Mouse (Mus musculus) erythroblast, embryonic 14.5 days (primary cell): ENCODE results near the gene Pxdc1. TPM values are rescaled to one million over a fixed set of nuclear protein-coding genes. Genes with fewer than 3 reads are reported as not detected.

ENCODE experiments used
- H3K27me3 ChIP-seq: 2 replicates; pipeline ENCODE4 v1.6.1; 2012; ENCODE audit warnings: inconsistent platforms; ENCODE audit not compliant: control insufficient read depth
- H3K36me3 ChIP-seq: 2 replicates; pipeline ENCODE4 v1.6.1; 2012; ENCODE audit warnings: mild to moderate bottlenecking, inconsistent platforms; ENCODE audit not compliant: control insufficient read depth
- H3K4me1 ChIP-seq: 2 replicates; pipeline ENCODE4 v1.6.1; 2012; ENCODE audit warnings: inconsistent platforms; ENCODE audit not compliant: control insufficient read depth
- H3K4me3 ChIP-seq: replicated peaks from 2 replicates; pipeline ENCODE3; 2012; ENCODE audit warnings: moderate library complexity, mild to moderate bottlenecking, inconsistent platforms
- H3K9me3 ChIP-seq: 2 replicates; pipeline ENCODE4 v1.6.1; 2012; ENCODE audit warnings: low read length, inconsistent platforms, mixed read lengths; ENCODE audit not compliant: control insufficient read depth
- GATA1 ChIP-seq: IDR thresholded peaks from 2 replicates; pipeline ENCODE4 v1.6.1; 2012; ENCODE audit warnings: low read length, inconsistent platforms, mixed read lengths
- TAL1 ChIP-seq: IDR thresholded peaks from 3 replicates; pipeline ENCODE4 v1.6.1; 2012; ENCODE audit warnings: low read length, inconsistent platforms, mixed read lengths
- polyA plus RNA-seq: library from polyadenylated mRNA; stranded (reverse); fragments of >175 nt; gene quantifications from 2 replicates; pipeline ENCODE4 v1.2.3, GENCODE M21; 2012

The Pxdc1 gene
- polyA plus RNA-seq, 1 experiment = 0.02 TPM

GRCm38 (mm10) chr13:34652353-34653241 lies 689 bp downstream of the Pxdc1 start:
- H3K36me3 ChIP-seq = no peaks in the 10 kb centered on the region
- TF ChIP-seq TAL1 = no peak
- peaks cover 7% of the 10 kb centered on the region; the same call in 1 of the 2 replicates for H3K9me3 ChIP-seq
- peaks cover 60% of the 10 kb centered on the region for H3K27me3 ChIP-seq
- H3K4me1 ChIP-seq = peaks cover 4% of the 10 kb centered on the region
- peak overlapping the region; percentile 59 for H3K4me3 ChIP-seq

- Histone ChIP-seq H3K27me3 (peaks cover 60% of the 10 kb centered on the region), H3K4me1 (peaks cover 4% of the 10 kb centered on the region), H3K36me3 (no peaks in the 10 kb centered on the region), H3K4me3 (peak overlapping the region; percentile 59), H3K9me3 (peaks cover 7% of the 10 kb centered on the region; the same call in 1 of the 2 replicates)
- TF ChIP-seq TAL1 (no peak), GATA1 (no peak)
These were observed 1.3 kb downstream of the Pxdc1 start for GRCm38 (mm10) chr13:34652016-34652352.

GRCm38 (mm10) chr13:34651474-34651991 lies 1.8 kb downstream of the Pxdc1 start:
- Histone ChIP-seq H3K4me1 (peaks cover 4% of the 10 kb centered on the region), H3K27me3 (peaks cover 60% of the 10 kb centered on the region), H3K9me3 (peaks cover 7% of the 10 kb centered on the region; the same call in 1 of the 2 replicates), H3K36me3 (no peaks in the 10 kb centered on the region), H3K4me3 (peak overlapping the region; percentile 59)
- TF ChIP-seq GATA1 = no peak
- TF ChIP-seq TAL1 = no peak

GRCm38 (mm10) chr13:34650953-34651352 lies 2.3 kb downstream of the Pxdc1 start:
- peak overlapping the region; percentile 59 for H3K4me3 ChIP-seq

GRCm38 (mm10) chr13:34650371-34650770 lies 2.9 kb downstream of the Pxdc1 start:
- peaks cover 3% of the 10 kb centered on the region; the same call in 1 of the 2 replicates for H3K36me3 ChIP-seq
- H3K9me3 ChIP-seq = peaks cover 7% of the 10 kb centered on the region; the same call in 1 of the 2 replicates
- H3K4me3 ChIP-seq = no peak overlapping the region
- peaks cover 4% of the 10 kb centered on the region for H3K4me1 ChIP-seq
- H3K27me3 ChIP-seq = peaks cover 60% of the 10 kb centered on the region
- no peak for TF ChIP-seq TAL1
- no peak for TF ChIP-seq GATA1

More at GRCm38 (mm10) chr13:34650953-34651352, 2.3 kb downstream of the Pxdc1 start:
- H3K4me1 ChIP-seq = peaks cover 4% of the 10 kb centered on the region
- H3K36me3 ChIP-seq = no peaks in the 10 kb centered on the region
- H3K27me3 ChIP-seq = peaks cover 60% of the 10 kb centered on the region
- peaks cover 7% of the 10 kb centered on the region; the same call in 1 of the 2 replicates for H3K9me3 ChIP-seq
- TF ChIP-seq GATA1 = no peak
- no peak for TF ChIP-seq TAL1

- Histone ChIP-seq H3K4me1 (peaks cover 4% of the 10 kb centered on the region), H3K4me3 (no peak overlapping the region), H3K36me3 (peaks cover 4% of the 10 kb centered on the region; the same call in 1 of the 2 replicates), H3K27me3 (peaks cover 35% of the 10 kb centered on the region), H3K9me3 (peaks cover 7% of the 10 kb centered on the region; the same call in 1 of the 2 replicates)
- no peak for TF ChIP-seq GATA1
These were observed 5.5 kb downstream of the Pxdc1 start for GRCm38 (mm10) chr13:34647751-34648150.

GRCm38 (mm10) chr13:34647221-34647620 lies 6.1 kb downstream of the Pxdc1 start:
- no peak for TF ChIP-seq GATA1
- no peak for TF ChIP-seq TAL1
- H3K4me1 ChIP-seq = peaks cover under 1% of the 10 kb centered on the region; the same call in 1 of the 2 replicates
- peaks cover 4% of the 10 kb centered on the region; the same call in 1 of the 2 replicates for H3K36me3 ChIP-seq
- H3K27me3 ChIP-seq = peaks cover 30% of the 10 kb centered on the region
- H3K9me3 ChIP-seq = peaks cover 2% of the 10 kb centered on the region; the same call in 1 of the 2 replicates
- no peak overlapping the region for H3K4me3 ChIP-seq

GRCm38 (mm10) chr13:34646240-34646750 lies 7.0 kb downstream of the Pxdc1 start:
- peaks cover 21% of the 10 kb centered on the region for H3K27me3 ChIP-seq
- no peaks in the 10 kb centered on the region for H3K9me3 ChIP-seq
- H3K4me1 ChIP-seq = no peaks in the 10 kb centered on the region
- H3K4me3 ChIP-seq = no peak overlapping the region
- TF ChIP-seq TAL1 = no peak
- no peak for TF ChIP-seq GATA1
- H3K36me3 ChIP-seq = peaks cover 4% of the 10 kb centered on the region; the same call in 1 of the 2 replicates

- no peaks in the 10 kb centered on the region for H3K4me1 ChIP-seq
- H3K4me3 ChIP-seq = no peak overlapping the region
- TF ChIP-seq GATA1 (no peak), TAL1 (no peak)
- peaks cover 13% of the 10 kb centered on the region for H3K27me3 ChIP-seq
- H3K36me3 ChIP-seq = peaks cover 4% of the 10 kb centered on the region; the same call in 1 of the 2 replicates
- H3K9me3 ChIP-seq = no peaks in the 10 kb centered on the region
These were observed 7.8 kb downstream of the Pxdc1 start for GRCm38 (mm10) chr13:34645519-34645918.
